Mouse (Mus musculus) kidney, postnatal 0 days (tissue): ENCODE results near the gene Pdcd10. TPM values are rescaled to one million over a fixed set of nuclear protein-coding genes. Genes with fewer than 3 reads are reported as not detected.
A peak's percentile ranks its signal among the peaks of the same experiment; 100 is the strongest.

ENCODE experiments used
- ATAC-seq: fragments of 200-750 bp; cut with Nextera tagmentation; replicated peaks from 2 replicates; pipeline ENCODE4 v1.8.0; 2017; ENCODE audit warnings: low read depth, moderate number of reproducible peaks, moderate TSS enrichment, moderate library complexity; ENCODE audit not compliant: low FRiP score
- DNase-seq: peaks from one replicate; pipeline ENCODE4 v3.0.0-alpha.2; 2016; ENCODE audit warnings: low spot score
- H3K27ac ChIP-seq: fragments of 300-500 bp; sonication (generic); 2 replicates; pipeline ENCODE4 v1.5.1; 2014; ENCODE audit warnings: mild to moderate bottlenecking
- H3K27me3 ChIP-seq: fragments of 300-500 bp; sonication (generic); 2 replicates; pipeline ENCODE4 v1.6.1; 2014; ENCODE audit warnings: low read length, mixed read lengths; ENCODE audit not compliant: insufficient read depth
- H3K36me3 ChIP-seq: fragments of 300-500 bp; sonication (generic); 2 replicates; pipeline ENCODE4 v1.6.1; 2014; ENCODE audit warnings: low read length, mixed read lengths; ENCODE audit not compliant: insufficient read depth
- H3K4me1 ChIP-seq: fragments of 300-500 bp; sonication (generic); replicated peaks from 2 replicates; pipeline ENCODE4 v1.6.1; 2014; ENCODE audit warnings: antibody characterized with exemption, low read length, mixed read lengths; ENCODE audit not compliant: insufficient read depth
- H3K4me2 ChIP-seq: fragments of 300-500 bp; sonication (generic); 2 replicates; pipeline ENCODE4 v1.6.1; 2014; ENCODE audit warnings: mild to moderate bottlenecking, low read length, moderate library complexity, mixed read lengths
- H3K4me3 ChIP-seq: fragments of 300-500 bp; sonication (generic); replicated peaks from 2 replicates; pipeline ENCODE4 v1.5.1; 2014; ENCODE audit warnings: low read depth, low read length
- H3K9ac ChIP-seq: fragments of 300-500 bp; sonication (generic); 2 replicates; pipeline ENCODE4 v1.6.1; 2014; ENCODE audit warnings: low read depth, low read length
- H3K9me3 ChIP-seq: fragments of 300-500 bp; sonication (generic); replicated peaks from 2 replicates; pipeline ENCODE4 v1.6.1; 2016; ENCODE audit warnings: low read length, inconsistent platforms, mixed read lengths
- CTCF ChIP-seq: IDR thresholded peaks from 2 replicates; pipeline ENCODE4 v1.5.1; 2016; ENCODE audit warnings: antibody characterized with exemption, low read depth, mild to moderate bottlenecking, moderate library complexity
- WGBS: fragments of 180-500 bp; shearing (Covaris S2); extraction: QIAGEN DNeasy Blood & Tissue Kit; methylation state at CpG from one replicate; pipeline ENCODE4 v1.1.7; 2014; 5-methylcytosine and 5-hydroxymethylcytosine counted together
- polyA plus RNA-seq: library from polyadenylated mRNA; unstranded; fragments of >200 nt; fragmentation: Nextera tagmentation; extraction: Ambion mirVana; gene quantifications from 2 replicates; pipeline ENCODE4 v1.2.1, GENCODE M21; 2015

Pdcd10 gene
- polyA plus RNA-seq, 1 experiment from 2014 or later = 131 TPM

GRCm38 (mm10) chr3:75556121-75556694 lies 448 bp downstream of the Pdcd10 start:
- H3K36me3 ChIP-seq = no peaks in the 10 kb centered on the region
- peak overlapping the region; percentile 64 for H3K4me2 ChIP-seq
- peak overlapping the region; percentile 87 for H3K9ac ChIP-seq
- no peaks in the 10 kb centered on the region for H3K27me3 ChIP-seq
- H3K9me3 ChIP-seq = no peaks in the 10 kb centered on the region
- no peak for TF ChIP-seq CTCF
- H3K27ac ChIP-seq = peak overlapping the region; percentile 92
- 0 out of 2 replicates have a peak, but pooled peaks cover 3% of the 10 kb centered on the region for H3K4me1 ChIP-seq
- peak; percentile 38 for DNase-seq
- 4% methylated on average over 32 of the region's 36 CpGs for WGBS
- peak; percentile 43 for ATAC-seq
- H3K4me3 ChIP-seq = peak overlapping the region; percentile 76

GRCm38 (mm10) chr3:75551248-75551647 lies 5.4 kb downstream of the Pdcd10 start:
- H3K9me3 ChIP-seq = no peaks in the 10 kb centered on the region
- no peak for TF ChIP-seq CTCF
- H3K4me3 ChIP-seq = no peak overlapping the region
- no peak overlapping the region for H3K27ac ChIP-seq
- H3K36me3 ChIP-seq = no peaks in the 10 kb centered on the region
- no peak overlapping the region for H3K4me2 ChIP-seq
- ATAC-seq = no peak
- H3K9ac ChIP-seq = no peak overlapping the region
- no peaks in the 10 kb centered on the region for H3K27me3 ChIP-seq
- no peak for DNase-seq
- 0 out of 2 replicates have a peak, but pooled peaks cover 3% of the 10 kb centered on the region for H3K4me1 ChIP-seq

GRCm38 (mm10) chr3:75544287-75544686 lies 12.4 kb downstream of the Pdcd10 start:
- no peak overlapping the region for H3K9ac ChIP-seq
- H3K27me3 ChIP-seq = no peaks in the 10 kb centered on the region
- DNase-seq = no peak
- no peak overlapping the region for H3K4me2 ChIP-seq
- no peak for ATAC-seq
- 88% methylated on average over 1 of the region's 1 CpGs for WGBS
- no peak overlapping the region for H3K27ac ChIP-seq
- peaks cover 5% of the 10 kb centered on the region; the same call in 1 of the 2 replicates for H3K36me3 ChIP-seq
- TF ChIP-seq CTCF = no peak
- H3K4me3 ChIP-seq = no peak overlapping the region
- no peaks in the 10 kb centered on the region for H3K9me3 ChIP-seq
- no peaks in the 10 kb centered on the region for H3K4me1 ChIP-seq

GRCm38 (mm10) chr3:75542852-75543251 lies 13.8 kb downstream of the Pdcd10 start:
- Histone ChIP-seq H3K27me3 (no peaks in the 10 kb centered on the region), H3K4me1 (no peaks in the 10 kb centered on the region), H3K4me3 (no peak overlapping the region), H3K9ac (no peak overlapping the region), H3K4me2 (no peak overlapping the region), H3K36me3 (peaks cover 8% of the 10 kb centered on the region; the same call in 1 of the 2 replicates), H3K27ac (no peak overlapping the region), H3K9me3 (no peaks in the 10 kb centered on the region)
- no peak for TF ChIP-seq CTCF
- DNase-seq (peak; percentile 19), ATAC-seq (no peak)
- whole genome bisulfite sequencing = 76% methylated on average over 3 of the region's 3 CpGs

GRCm38 (mm10) chr3:75541259-75541658 lies 15.4 kb downstream of the Pdcd10 start:
- ATAC-seq = no peak
- Histone ChIP-seq H3K4me1 (no peaks in the 10 kb centered on the region), H3K36me3 (peaks cover 10% of the 10 kb centered on the region; the same call in 1 of the 2 replicates), H3K27me3 (no peaks in the 10 kb centered on the region), H3K9me3 (no peaks in the 10 kb centered on the region), H3K4me3 (no peak overlapping the region), H3K4me2 (no peak overlapping the region), H3K27ac (no peak overlapping the region), H3K9ac (no peak overlapping the region)
- WGBS = 84% methylated on average over 4 of the region's 4 CpGs
- DNase-seq = no peak
- TF ChIP-seq CTCF = no peak

- Histone ChIP-seq H3K27ac (no peak overlapping the region), H3K9me3 (no peaks in the 10 kb centered on the region), H3K36me3 (0 out of 2 replicates have a peak, but pooled peaks cover 5% of the 10 kb centered on the region), H3K4me3 (no peak overlapping the region), H3K4me2 (no peak overlapping the region), H3K9ac (no peak overlapping the region), H3K27me3 (no peaks in the 10 kb centered on the region), H3K4me1 (no peaks in the 10 kb centered on the region)
- TF ChIP-seq CTCF = no peak
- DNase-seq (no peak), ATAC-seq (no peak)
- 74% methylated on average over 3 of the region's 3 CpGs for WGBS
Observed at GRCm38 (mm10) chr3:75534045-75534834, 22.4 kb downstream of the Pdcd10 start.
